8 mouse cellular contexts compared by ENCODE assay signal in the genomic region with DNA sequence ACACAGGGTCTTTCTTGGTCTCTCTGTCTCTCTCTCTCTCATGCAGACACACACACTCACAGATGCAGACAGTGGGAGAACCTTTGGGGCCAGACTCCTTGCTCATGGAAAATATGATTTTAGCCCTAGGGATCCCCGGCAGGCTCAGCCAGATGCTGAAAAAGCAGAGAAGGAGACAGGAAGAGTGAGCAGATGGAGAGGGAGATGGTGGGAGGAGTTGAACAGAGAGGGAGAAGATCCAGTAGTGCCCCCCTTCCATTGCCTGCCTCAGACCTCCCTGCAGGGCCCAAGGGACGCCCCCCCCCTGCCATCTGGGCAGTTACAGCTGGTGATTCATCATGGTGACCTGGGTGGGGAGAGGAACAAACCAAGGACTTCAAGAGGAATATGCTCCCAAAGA. TPM values are rescaled to one million over a fixed set of nuclear protein-coding genes. Genes with fewer than 3 reads are reported as not detected.
DNase-seq lines count a peak whose midpoint lies in the region; ATAC-seq and TF ChIP-seq lines count a peak whose summit lies in the region.

No protein-coding gene starts in this region.

- H3K9ac ChIP-seq in heart, embryonic 15.5 days, result no peak overlapping the region; the same call in 1 of the 2 replicates
- H3K9ac ChIP-seq in limb, embryonic 14.5 days (ENCODE audit: low read depth, low read length, severe bottlenecking), result peak overlapping the region; percentile 45

- TF ChIP-seq POLR2A in limb, embryonic 14.5 days (IDR thresholded peaks at IDR 0.05; ENCODE audit: borderline replicate concordance, extremely low read depth, insufficient read depth, insufficient read length), result no peak

- no peaks in the 10 kb centered on the region for H3K27me3 ChIP-seq in heart, embryonic 15.5 days
- no peaks in the 10 kb centered on the region for H3K27me3 ChIP-seq in limb, embryonic 14.5 days (ENCODE audit: control insufficient read depth, insufficient read depth, low read length)

- DNase-seq in gastrocnemius, adult 18-20 months (ENCODE audit: low spot score), result peak; percentile 65
- no peak for DNase-seq in gastrocnemius, postnatal 10 days
- DNase-seq in adrenal gland, postnatal 36 days, result peak; percentile 22 to 48
- peak; percentile 56 for DNase-seq in limb, embryonic 14.5 days (ENCODE audit: low spot score)
- DNase-seq in spleen, postnatal 10 days (ENCODE audit: low spot score in 2 of 2), result no peak
- no peak for DNase-seq in testis, postnatal 10 days (ENCODE audit: low spot score)
- no peak for DNase-seq in layer of hippocampus, postnatal 25 days (ENCODE audit: extremely low spot score in 1 of 2, low spot score in 1 of 2)

- H3K4me2 ChIP-seq in heart, embryonic 15.5 days, result peak overlapping the region; percentile 38
- H3K4me2 ChIP-seq in limb, embryonic 14.5 days (replicated peaks; ENCODE audit: low read depth, low read length, severe bottlenecking), result peak overlapping the region; percentile 97

- H3K4me3 ChIP-seq in heart, embryonic 15.5 days, result no peak overlapping the region
- peak overlapping the region; percentile 90 for H3K4me3 ChIP-seq in limb, embryonic 14.5 days (replicated peaks; ENCODE audit: low read length)

- no peak for ATAC-seq in heart, embryonic 15.5 days (replicated peaks; ENCODE audit: insufficient number of reproducible peaks, insufficient read depth, low FRiP score, low read depth)
- peak; percentile 17; the same call in 1 of the 2 replicates for ATAC-seq in limb, embryonic 14.5 days (ENCODE audit: low FRiP score, low read depth)

- no peaks in the 10 kb centered on the region for H3K9me3 ChIP-seq in heart, embryonic 15.5 days (replicated peaks)
- no peaks in the 10 kb centered on the region for H3K9me3 ChIP-seq in limb, embryonic 14.5 days (ENCODE audit: control insufficient read depth, low read length)

- peak overlapping the region; percentile 86 for H3K27ac ChIP-seq in heart, embryonic 15.5 days
- peak overlapping the region; percentile 89 for H3K27ac ChIP-seq in limb, embryonic 14.5 days (replicated peaks; ENCODE audit: low read depth, low read length)

- WGBS in heart, embryonic 15.5 days, result 28% methylated on average over 2 of the region's 2 CpGs
- 43% methylated on average over 2 of the region's 2 CpGs for WGBS in limb, embryonic 14.5 days

- peaks cover 39% of the 10 kb centered on the region for H3K36me3 ChIP-seq in heart, embryonic 15.5 days
- H3K36me3 ChIP-seq in limb, embryonic 14.5 days (ENCODE audit: control insufficient read depth, insufficient read depth, low read length), result peaks cover 72% of the 10 kb centered on the region

- peaks cover 51% of the 10 kb centered on the region for H3K4me1 ChIP-seq in heart, embryonic 15.5 days (replicated peaks)
- peaks cover 49% of the 10 kb centered on the region for H3K4me1 ChIP-seq in limb, embryonic 14.5 days (ENCODE audit: control insufficient read depth, insufficient read depth, low read length)

RNA-seq across cellular contexts. Expression of a gene that starts 6.6 kb away (rescaled TPM):
- 10 to 100 TPM; 30.0 to 48.5 TPM for total RNA-seq in gastrocnemius, adult 18-20 months (2021)
- 100 to 1,000 TPM; 172 to 198 TPM for total RNA-seq in gastrocnemius, postnatal 10 days (2021)
- 10 to 100 TPM; 82.3 to 97.6 TPM for total RNA-seq in adrenal gland, postnatal 36 days (2021)
- polyA plus RNA-seq in heart, embryonic 15.5 days (2015; fragmentation: Nextera tagmentation; extraction: Ambion mirVana), result 344 and 469 TPM in 2 replicates
- 942 and 1,029 TPM in 2 replicates for polyA plus RNA-seq in limb, embryonic 14.5 days (2012; rRNA removed)
- 1,086 and 1,234 TPM in 2 replicates for polyA plus RNA-seq in limb, embryonic 14.5 days (2014; fragmentation: Nextera tagmentation; extraction: Ambion mirVana)
- 10 to 100 TPM; 86.1 to 94.9 TPM for total RNA-seq in layer of hippocampus, postnatal 25 days (2021)

RNA-seq across cellular contexts. Expression of a gene that starts 23.7 kb away (rescaled TPM):
- under 1 TPM; 0.09 to 0.21 TPM for total RNA-seq in gastrocnemius, adult 18-20 months (2021)
- total RNA-seq in gastrocnemius, postnatal 10 days (2021), result 10 to 100 TPM; 33.9 to 43.9 TPM
- 10 to 100 TPM; 15.4 to 20.5 TPM for total RNA-seq in adrenal gland, postnatal 36 days (2021)
- polyA plus RNA-seq in heart, embryonic 15.5 days (2015; fragmentation: Nextera tagmentation; extraction: Ambion mirVana), result 149 and 159 TPM in 2 replicates
- 98.2 and 134 TPM in 2 replicates for polyA plus RNA-seq in limb, embryonic 14.5 days (2012; rRNA removed)
- polyA plus RNA-seq in limb, embryonic 14.5 days (2014; fragmentation: Nextera tagmentation; extraction: Ambion mirVana), result 205 and 209 TPM in 2 replicates
- total RNA-seq in layer of hippocampus, postnatal 25 days (2021), result 1 to 10 TPM; 2.5 to 4.5 TPM

RNA-seq across cellular contexts. Expression of a gene that starts 41.5 kb away (rescaled TPM):
- under 1 TPM in 1 of 2 experiments, not detected in 1; 0.07 TPM for total RNA-seq in gastrocnemius, adult 18-20 months (2021)
- total RNA-seq in gastrocnemius, postnatal 10 days (2021), result not detected
- total RNA-seq in adrenal gland, postnatal 36 days (2021), result under 1 TPM; 0.13 to 0.20 TPM
- 0.08 and 0.27 TPM in 2 replicates for polyA plus RNA-seq in heart, embryonic 15.5 days (2015; fragmentation: Nextera tagmentation; extraction: Ambion mirVana)
- 1.6 and 1.7 TPM in 2 replicates for polyA plus RNA-seq in limb, embryonic 14.5 days (2012; rRNA removed)
- polyA plus RNA-seq in limb, embryonic 14.5 days (2014; fragmentation: Nextera tagmentation; extraction: Ambion mirVana), result 1.5 and 2.5 TPM in 2 replicates
- not detected for total RNA-seq in layer of hippocampus, postnatal 25 days (2021)

Comparison
In these comparisons a context has a peak if more than half of its experiments do, and no peak if none do; other contexts are left out.
1. DNase-seq: peak in gastrocnemius, adult 18-20 months (single experiment), adrenal gland, postnatal 36 days (2 of 2) and limb, embryonic 14.5 days (single experiment); none in gastrocnemius, postnatal 10 days (single experiment), spleen, postnatal 10 days (0 of 2), testis, postnatal 10 days (single experiment) and layer of hippocampus, postnatal 25 days (0 of 2).